Mouse (Mus musculus): Measurements from ENCODE around the gene Spout1. TPM values are rescaled to one million over a fixed set of nuclear protein-coding genes. Genes with fewer than 3 reads are reported as not detected.
"Not testable (repeated sequence)": the region's sequence is repeated elsewhere in the genome, so short reads cannot be mapped to it uniquely, and the experiment has no call there.

Gene Spout1
- total RNA-seq, 1 experiment from 2014 or later, result 5.2 TPM

DNA sequence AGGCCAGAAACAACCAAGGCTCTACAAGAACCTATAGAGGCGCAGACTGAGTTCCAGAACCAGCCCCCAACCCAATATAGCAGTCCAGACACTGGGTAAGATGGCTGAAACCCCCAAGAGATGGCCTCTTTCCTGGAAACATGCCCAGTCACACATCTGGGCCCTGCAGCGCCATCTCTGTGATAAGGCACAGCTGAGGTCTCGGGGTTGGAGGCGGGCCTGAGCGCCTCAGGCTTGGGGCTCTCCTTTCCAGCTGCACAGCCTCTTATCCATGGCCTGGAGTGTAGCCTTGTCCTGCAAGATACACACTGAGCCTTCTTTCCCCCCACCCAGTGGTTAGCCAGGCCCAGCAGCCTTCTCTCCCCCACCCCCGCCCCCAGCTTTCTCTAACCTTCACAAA lies 7.0 kb upstream of the Spout1 start:
- ATAC-seq (replicated peaks; ENCODE audit: insufficient number of reproducible peaks, low FRiP score, low TSS enrichment, poor library complexity, severe bottlenecking), result no peak

DNA sequence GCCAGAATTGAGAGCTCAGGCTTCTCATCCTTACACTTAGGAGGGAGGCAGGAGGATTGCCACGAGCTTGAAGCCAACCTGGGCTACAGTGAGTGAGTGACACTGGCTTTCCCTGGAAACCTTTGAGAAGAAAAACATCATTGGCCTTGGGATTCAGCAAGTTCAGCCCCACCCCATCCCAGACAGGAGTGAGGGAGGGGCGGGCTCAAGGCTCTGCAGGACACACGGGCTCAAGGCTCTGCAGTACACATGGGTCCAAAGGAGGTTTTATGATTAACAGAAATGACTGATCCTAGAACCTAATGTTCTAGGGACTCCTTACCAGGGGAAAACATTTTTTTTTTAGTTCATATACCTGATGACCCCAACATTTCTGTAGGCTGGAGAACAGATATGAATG lies 5.5 kb upstream of the Spout1 start:
- ATAC-seq (replicated peaks; ENCODE audit: insufficient number of reproducible peaks, low FRiP score, low TSS enrichment, poor library complexity, severe bottlenecking), result no peak

DNA sequence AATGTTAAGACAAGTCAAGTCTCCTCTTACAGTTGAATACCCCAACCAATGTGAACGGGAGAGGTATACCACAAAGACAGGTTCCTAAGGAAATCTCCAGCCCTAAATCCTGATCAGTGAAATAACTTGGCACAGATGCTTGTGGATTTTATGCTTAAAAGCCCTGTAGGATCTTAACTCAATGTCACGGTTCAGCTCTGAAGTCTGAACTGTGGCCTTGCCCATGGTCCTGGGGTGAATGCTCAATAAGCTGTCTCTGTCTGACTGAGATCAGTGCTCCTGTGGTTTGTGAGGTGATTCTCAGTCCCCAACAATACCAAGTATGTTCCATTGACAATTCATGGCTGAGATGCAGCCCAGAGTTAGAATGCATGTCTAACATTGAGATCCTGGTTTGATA lies 4.2 kb upstream of the Spout1 start:
- ATAC-seq (replicated peaks; ENCODE audit: insufficient number of reproducible peaks, low FRiP score, low TSS enrichment, poor library complexity, severe bottlenecking), result no peak

DNA sequence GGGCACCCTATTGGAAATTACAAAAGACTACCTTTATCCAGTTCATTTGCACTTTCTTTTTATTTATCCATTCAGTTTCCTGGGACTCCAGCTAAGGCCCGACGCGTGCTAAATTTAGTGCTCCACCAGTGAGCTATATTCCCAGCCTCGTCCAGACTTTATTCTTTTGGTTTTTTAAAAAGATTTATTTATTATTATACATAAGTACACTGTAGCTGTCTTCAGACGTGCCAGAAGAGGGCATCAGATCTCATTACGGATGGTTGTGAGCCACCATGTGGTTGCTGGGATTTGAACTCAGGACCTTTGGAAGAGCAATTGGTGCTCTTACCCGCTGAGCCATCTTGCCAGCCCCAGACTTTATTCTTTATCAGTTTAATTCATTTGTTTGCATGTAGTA lies 452 bp upstream of the Spout1 start:
- ATAC-seq (replicated peaks; ENCODE audit: insufficient number of reproducible peaks, low FRiP score, low TSS enrichment, poor library complexity, severe bottlenecking), result not testable (repeated sequence)

DNA sequence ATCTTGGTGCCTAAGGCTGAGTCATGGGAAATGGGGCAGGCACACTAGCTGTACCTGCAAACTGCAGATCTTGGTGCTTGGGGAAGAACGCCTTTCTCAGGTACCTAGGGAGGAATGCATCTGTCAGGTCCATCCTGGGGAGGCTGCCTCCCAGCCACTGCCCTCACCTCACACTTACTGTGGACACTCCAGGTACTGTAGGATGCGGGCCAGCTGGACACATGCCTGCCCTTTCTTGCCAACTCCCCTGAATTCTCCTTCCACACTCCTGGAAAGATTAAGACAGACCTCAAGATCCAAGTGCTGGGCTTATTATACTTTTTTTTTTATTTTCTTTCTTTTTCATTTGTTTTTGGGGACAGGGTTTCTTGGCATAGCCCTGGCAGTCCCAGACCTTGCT lies 1.7 kb downstream of the Spout1 start:
- no peak for ATAC-seq (replicated peaks; ENCODE audit: insufficient number of reproducible peaks, low FRiP score, low TSS enrichment, poor library complexity, severe bottlenecking)

DNA sequence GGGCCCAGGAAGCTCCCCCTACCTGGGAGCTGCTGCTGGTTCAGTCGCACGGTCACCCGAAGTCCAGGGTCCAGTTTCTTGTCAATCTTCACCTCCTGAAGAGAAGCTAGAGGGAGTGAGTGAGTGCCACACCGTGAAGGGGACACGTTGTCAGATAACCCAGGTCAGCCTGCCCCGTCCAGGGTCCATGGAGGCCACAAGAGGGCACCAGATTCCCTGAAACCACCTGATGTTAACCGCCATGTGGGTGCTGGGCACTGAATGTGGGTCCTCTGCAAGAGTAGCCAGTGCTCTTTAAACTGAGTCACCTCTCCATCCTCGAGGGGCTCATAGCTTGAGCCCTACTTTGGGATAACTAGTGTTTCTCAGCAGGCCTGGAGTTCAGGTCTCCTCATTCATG lies 2.4 kb downstream of the Spout1 start:
- no peak for ATAC-seq (replicated peaks; ENCODE audit: insufficient number of reproducible peaks, low FRiP score, low TSS enrichment, poor library complexity, severe bottlenecking)

DNA sequence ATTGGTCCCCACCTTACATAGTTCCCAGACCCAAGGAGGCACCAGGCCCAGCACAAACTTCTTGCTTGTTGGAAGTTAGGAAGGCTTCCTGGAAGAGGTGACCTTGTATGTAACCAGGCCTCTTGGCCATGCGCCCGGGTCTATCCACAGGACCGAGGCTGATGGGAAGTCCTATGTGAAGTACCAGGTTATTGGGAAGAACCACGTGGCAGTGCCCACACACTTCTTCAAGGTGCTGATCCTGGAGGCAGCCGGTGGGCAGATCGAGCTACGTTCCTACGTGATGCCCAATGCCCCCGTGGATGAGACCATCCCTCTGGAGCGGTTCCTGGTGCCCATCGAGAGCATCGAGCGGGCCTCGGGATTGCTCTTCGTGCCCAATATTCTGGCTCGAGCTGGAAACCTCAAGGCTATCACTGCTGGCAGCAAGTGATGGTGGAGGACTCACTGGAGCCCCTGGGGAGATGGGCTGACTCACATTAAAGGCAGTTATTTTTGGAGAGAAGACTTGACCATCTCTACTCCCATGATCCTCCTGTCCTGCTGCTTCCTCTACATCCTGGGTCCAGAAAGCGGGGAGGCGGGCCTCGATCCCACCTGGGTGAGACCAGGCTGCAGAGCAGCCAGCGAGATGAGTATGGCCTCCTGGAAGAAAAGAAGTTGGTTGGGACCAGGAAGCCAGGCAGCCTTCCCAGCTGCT lies 4.6 kb downstream of the Spout1 start:
- ATAC-seq (replicated peaks; ENCODE audit: insufficient number of reproducible peaks, low FRiP score, low TSS enrichment, poor library complexity, severe bottlenecking), result no peak

DNA sequence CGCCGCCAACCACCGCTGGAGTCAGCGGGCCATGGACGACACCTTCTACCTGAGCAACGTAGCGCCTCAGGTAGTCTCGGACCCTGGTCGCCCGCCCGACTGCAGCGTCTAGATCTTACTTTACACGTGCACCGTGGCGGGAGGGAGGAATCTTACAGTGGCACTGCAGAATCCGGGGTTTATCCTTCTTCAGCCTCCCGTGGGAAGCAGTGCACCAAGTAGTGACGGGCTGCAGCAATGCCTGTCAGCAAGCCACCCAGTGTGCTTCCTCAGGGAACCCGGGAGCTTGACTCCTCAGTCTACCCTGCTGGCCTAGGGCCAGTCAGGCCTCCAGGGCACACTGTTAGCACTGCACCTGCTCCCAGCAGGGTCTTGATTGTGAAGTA lies 6.3 kb downstream of the Spout1 start:
- ATAC-seq (replicated peaks; ENCODE audit: insufficient number of reproducible peaks, low FRiP score, low TSS enrichment, poor library complexity, severe bottlenecking), result no peak

DNA sequence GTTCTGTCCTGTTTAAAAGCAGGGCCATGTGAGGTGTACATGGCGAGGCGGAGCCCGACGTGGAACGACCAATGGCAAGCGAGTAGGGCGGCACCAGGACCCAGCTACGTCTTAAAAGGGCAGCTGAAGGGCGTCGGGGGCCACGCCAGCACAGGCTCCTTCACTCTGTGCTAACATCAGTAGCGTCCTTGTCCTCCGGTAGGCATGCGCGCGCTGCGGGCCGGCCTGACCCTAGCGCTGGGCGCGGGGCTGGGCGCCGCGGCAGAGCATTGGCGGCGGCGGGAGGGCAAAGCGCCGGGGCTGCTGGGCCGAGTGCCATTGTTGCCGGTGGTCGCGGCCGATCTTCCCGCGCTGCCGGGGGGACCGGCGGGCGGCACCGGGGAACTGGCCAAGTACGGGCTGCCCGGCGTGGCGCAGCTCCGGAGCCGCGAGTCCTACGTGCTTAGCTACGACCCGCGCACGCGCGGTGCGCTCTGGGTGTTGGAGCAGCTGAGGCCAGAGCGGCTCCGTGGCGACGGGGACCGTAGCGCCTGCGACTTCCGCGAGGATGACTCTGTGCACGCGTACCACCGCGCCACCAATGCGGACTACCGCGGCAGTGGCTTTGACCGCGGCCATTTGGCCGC lies 6.8 kb downstream of the Spout1 start, which contains the start of gene Endog:
Endog (plus strand) TSS at position 123 of the 626 bp plus-strand sequence.
- peak; percentile 84 for ATAC-seq (replicated peaks; ENCODE audit: insufficient number of reproducible peaks, low FRiP score, low TSS enrichment, poor library complexity, severe bottlenecking)

DNA sequence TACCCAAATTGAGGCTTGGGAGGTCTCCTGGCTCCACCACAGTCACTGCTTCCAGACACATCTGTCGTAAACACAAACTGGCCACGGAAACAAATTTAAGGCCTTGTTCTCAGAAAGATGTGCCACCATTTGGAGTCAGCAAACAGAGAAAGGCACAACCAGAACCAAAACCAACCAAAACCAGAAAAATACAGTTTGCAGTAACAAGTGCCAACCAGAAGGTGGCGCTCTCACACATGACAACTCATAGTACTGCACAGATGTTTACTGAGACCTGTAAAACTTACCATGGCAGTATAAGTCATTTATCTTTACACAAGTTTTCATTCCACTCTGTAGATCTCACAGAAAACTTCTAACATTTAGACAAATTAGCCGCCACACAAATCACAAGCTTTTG lies 11.6 kb downstream of the Spout1 start:
- ATAC-seq (replicated peaks; ENCODE audit: insufficient number of reproducible peaks, low FRiP score, low TSS enrichment, poor library complexity, severe bottlenecking), result no peak

DNA sequence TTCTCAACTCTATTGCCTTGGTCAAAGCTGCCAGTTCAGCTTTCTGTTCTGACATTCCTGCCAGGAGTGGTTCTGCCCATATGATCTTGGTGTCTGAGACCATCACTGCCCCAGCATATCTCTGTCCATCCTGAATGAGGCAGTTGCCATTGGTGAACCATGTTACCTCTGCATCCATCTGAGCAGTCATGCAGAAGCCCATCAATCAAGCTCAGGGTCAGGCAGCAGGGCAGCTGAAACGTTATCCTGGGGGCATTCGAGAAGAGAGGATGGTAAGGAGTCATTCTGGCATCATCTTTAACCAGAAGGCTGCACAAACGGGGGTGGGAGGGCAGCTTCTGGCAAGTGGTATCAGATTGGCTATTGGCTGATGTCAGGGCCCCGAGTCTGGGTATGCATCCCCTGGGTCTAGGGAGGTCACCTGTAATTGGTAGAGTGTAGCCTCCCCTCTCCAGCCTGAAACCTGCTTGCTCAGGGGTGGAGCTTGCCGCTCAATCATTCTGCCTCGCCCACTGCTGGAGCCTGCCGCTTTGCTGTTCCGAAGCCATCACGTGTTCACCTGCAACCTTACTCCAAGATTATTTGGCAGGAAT lies 13.8 kb downstream of the Spout1 start:
- no peak for ATAC-seq (replicated peaks; ENCODE audit: insufficient number of reproducible peaks, low FRiP score, low TSS enrichment, poor library complexity, severe bottlenecking)

DNA sequence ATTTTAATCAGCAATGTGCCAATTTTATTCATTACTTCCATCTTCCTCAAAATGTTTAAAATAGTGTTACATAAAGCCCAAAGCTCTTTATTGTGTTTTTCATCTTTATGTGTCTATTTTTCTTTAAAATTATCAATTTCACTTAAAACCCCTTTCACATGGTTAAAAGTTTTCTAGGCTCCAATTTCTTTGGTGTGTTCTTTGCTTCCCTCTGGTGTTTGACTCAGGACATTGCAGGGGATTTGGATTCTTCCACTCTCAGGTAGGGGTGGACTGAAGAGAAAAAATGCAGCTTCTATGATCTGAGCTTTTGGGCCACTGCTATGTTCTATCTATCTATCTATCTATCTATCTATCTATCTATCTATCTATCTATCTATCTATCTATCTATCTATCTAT lies 16.4 kb downstream of the Spout1 start:
- ATAC-seq (replicated peaks; ENCODE audit: insufficient number of reproducible peaks, low FRiP score, low TSS enrichment, poor library complexity, severe bottlenecking), result 0 out of 2 replicates have a peak, but pooled peaks have one; percentile 63

DNA sequence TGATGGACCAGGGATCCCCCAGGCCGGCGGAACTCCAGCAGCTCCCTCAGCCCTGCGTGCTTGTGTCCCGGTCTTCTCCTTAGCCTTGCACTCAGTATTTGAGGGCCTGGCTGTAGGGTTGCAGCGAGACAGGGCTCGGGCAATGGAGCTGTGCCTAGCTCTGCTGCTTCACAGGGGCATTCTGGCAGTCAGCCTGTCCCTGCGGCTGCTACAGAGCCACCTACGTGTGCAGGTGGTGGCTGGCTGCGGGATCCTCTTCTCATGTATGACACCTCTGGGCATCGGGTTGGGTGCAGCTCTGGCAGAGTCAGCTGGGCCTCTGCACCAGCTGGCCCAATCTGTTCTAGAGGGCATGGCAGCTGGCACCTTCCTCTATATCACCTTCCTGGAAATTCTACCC lies 18.4 kb downstream of the Spout1 start:
- ATAC-seq (replicated peaks; ENCODE audit: insufficient number of reproducible peaks, low FRiP score, low TSS enrichment, poor library complexity, severe bottlenecking), result not testable (repeated sequence)

DNA sequence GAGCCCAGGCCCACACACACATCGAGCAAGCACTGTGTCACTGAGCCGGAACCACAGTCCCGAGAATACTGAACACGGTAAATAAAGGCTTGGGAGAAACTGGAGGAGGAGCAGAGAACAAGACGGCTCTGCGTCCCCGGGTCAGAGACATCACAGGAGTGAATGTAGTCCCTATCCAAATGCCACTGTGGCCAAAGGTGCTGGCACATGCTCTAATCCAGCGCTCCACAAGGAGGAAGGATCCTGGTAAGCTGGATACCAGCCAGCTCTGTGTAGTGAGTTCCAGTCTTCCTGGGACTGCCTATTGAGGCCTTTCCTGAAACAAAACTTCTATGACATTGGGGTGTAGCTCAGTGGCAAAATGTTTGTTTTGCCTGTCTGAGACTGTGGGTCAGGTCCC lies 25.6 kb downstream of the Spout1 start:
- ATAC-seq (replicated peaks; ENCODE audit: insufficient number of reproducible peaks, low FRiP score, low TSS enrichment, poor library complexity, severe bottlenecking), result no peak

DNA sequence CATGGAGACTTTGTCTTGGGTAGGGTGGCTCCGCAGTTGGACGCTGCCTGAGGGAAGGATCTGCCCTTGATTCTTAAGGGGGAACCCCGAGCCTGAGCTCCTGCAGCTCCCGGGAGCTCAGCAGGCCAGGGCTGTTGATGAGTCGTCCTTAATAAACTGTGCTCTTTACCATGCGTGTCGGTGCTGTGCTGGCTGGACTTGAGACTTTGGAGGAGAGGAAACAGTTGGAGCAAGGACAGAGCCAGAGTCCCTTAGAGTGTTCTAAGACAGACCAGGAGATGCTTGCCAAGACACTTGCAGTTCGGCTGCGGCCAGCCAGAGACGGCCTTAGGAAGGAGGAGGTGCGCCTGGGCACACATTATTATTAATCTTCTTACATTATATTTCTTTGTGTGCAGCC lies 26.4 kb downstream of the Spout1 start:
- no peak for ATAC-seq (replicated peaks; ENCODE audit: insufficient number of reproducible peaks, low FRiP score, low TSS enrichment, poor library complexity, severe bottlenecking)

DNA sequence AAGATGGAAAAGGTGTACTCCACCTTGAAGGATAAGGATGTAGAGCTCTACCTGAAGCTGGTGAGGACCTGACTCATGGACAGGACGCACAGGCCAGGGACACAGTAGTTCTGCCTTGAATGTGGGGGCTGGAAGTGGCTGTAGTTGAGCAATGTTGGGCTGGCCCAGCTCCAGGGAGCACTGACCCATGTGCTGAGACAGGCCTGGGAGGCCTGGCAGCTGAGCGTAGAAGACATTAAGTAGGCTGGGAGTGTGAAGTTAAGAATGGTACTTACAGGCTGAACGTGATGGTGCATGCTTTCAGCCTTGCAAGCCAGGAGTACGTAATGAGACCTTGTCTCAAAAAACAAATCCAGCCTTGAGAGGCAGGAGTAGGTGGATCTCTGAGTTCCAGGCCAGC lies 30.8 kb downstream of the Spout1 start:
- no peak for ATAC-seq (replicated peaks; ENCODE audit: insufficient number of reproducible peaks, low FRiP score, low TSS enrichment, poor library complexity, severe bottlenecking)

DNA sequence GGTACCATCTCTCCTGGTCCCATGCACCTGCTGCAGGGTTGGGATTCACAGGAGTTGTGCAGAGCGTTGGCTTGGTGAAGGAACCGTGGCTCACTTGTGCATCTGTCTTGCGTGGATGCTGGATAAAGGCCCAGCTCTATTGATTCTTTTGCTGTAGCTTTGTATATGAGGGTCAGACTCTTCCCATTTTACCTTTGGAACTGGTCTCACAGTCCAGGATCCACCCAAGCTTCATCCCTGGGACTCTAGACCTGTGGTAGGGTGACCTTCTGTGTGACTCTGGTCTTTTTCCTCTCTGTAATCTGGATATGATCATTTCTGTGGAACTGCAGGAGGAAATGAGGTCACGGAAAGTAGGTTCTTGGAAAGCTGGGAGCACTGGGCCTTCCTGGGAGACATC lies 33.8 kb downstream of the Spout1 start:
- ATAC-seq (replicated peaks; ENCODE audit: insufficient number of reproducible peaks, low FRiP score, low TSS enrichment, poor library complexity, severe bottlenecking), result no peak

DNA sequence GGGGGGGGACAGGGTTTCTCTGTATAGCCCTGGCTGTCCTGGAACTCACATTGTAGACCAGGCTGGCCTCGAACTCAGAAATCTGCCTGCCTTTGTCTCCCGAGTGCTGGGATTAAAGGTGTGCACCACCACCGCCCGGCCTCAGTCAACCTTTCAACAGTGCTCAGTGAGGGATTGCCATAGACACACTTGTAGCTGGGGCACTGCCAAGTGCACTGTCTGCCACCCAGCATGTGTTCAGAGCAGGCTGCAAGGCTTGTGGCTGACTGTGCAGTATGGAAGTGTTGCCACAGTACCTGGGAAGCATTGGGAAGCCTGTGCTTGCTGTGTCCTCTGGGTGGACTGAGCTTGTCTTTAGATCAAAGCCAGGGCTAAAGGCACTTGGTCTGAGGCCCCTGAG lies 38.2 kb downstream of the Spout1 start:
- not testable (repeated sequence) for ATAC-seq (replicated peaks; ENCODE audit: insufficient number of reproducible peaks, low FRiP score, low TSS enrichment, poor library complexity, severe bottlenecking)

DNA sequence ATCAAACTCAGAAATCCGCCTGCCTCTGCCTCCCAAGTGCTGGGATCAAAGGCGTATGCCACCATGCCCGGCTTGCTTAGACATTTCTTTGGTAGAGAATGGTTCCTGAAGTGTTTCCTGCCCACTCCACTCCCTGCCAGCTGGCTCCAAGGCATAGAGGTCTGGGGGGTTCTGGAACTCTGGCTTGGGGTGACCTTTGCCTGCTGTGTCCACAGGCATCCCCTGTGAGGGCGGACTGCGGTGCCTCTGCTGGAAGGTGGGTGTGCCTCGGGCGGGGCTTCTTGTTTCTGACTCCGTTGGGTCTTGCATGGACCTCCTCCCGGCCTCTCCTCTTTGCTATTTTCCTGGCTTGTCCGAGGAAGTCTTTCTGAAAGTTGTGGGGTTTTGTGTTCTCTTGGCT lies 41.8 kb downstream of the Spout1 start:
- no peak for ATAC-seq (replicated peaks; ENCODE audit: insufficient number of reproducible peaks, low FRiP score, low TSS enrichment, poor library complexity, severe bottlenecking)

DNA sequence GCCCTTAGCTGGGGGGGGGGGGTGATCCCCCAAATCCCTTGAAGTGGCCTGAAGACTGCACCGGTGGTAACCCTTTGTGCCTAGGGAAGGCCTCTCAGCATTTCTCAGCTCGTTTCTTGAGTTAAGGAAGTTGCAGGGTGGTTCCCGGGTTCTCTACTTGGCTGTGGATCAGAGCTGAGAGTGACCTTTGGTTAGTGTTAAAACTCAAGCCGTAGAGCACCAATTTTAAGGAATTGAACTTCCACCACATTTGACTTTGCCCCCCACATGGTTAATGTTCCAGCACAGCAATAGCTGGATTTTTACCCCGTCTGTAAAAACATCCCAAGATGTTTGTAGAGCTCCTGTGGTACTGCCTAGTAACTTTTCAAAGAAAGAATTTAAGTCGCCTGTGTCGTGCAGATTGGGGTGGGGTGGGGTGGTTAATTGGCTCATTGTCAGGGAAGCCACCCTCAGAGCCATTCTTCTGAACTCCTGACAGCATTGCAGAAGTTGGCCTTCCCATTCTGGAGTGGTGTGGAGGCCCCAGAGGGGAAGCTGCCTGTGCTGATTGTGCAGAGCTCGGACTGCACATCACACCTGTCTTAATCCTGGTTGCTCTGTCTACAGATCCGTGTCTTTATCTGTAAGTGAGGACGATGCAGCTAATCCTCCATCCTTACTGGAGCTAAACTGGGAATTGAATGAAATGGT lies 43.2 kb downstream of the Spout1 start:
- ATAC-seq (replicated peaks; ENCODE audit: insufficient number of reproducible peaks, low FRiP score, low TSS enrichment, poor library complexity, severe bottlenecking), result no peak
